Mouse (Mus musculus) neural tube, embryonic 13.5 days (tissue): ENCODE measurements around the gene Gm10563. TPM values are rescaled to one million over a fixed set of nuclear protein-coding genes. Genes with fewer than 3 reads are reported as not detected.

Source experiments
- ATAC-seq: fragments of 200-750 bp; cut with Nextera tagmentation; 2 replicates; pipeline ENCODE4 v1.8.0; 2017; ENCODE audit warnings: low read depth, mild to moderate bottlenecking, moderate TSS enrichment, moderate library complexity
- H3K27ac ChIP-seq: fragments of 300-500 bp; sonication (generic); replicated peaks from 2 replicates; pipeline ENCODE4 v1.5.1; 2015; ENCODE audit warnings: moderate library complexity, mild to moderate bottlenecking, inconsistent platforms
- H3K27me3 ChIP-seq: fragments of 300-500 bp; sonication (generic); 2 replicates; pipeline ENCODE4 v1.6.1; 2015; ENCODE audit warnings: mild to moderate bottlenecking, inconsistent platforms
- H3K36me3 ChIP-seq: fragments of 300-500 bp; sonication (generic); 2 replicates; pipeline ENCODE4 v1.6.1; 2015; ENCODE audit warnings: mild to moderate bottlenecking, inconsistent platforms
- H3K4me1 ChIP-seq: fragments of 300-500 bp; sonication (generic); replicated peaks from 2 replicates; pipeline ENCODE4 v1.6.1; 2015; ENCODE audit warnings: inconsistent platforms
- H3K4me2 ChIP-seq: fragments of 300-500 bp; sonication (generic); 2 replicates; pipeline ENCODE4 v1.6.1; 2015; ENCODE audit warnings: inconsistent platforms, mild to moderate bottlenecking, moderate library complexity
- H3K4me3 ChIP-seq: fragments of 300-500 bp; sonication (generic); 2 replicates; pipeline ENCODE4 v1.5.1; 2015; ENCODE audit warnings: mild to moderate bottlenecking, inconsistent platforms
- H3K9ac ChIP-seq: fragments of 300-500 bp; sonication (generic); 2 replicates; pipeline ENCODE4 v1.6.1; 2015; ENCODE audit warnings: moderate library complexity, mild to moderate bottlenecking, inconsistent platforms
- H3K9me3 ChIP-seq: fragments of 300-500 bp; sonication (generic); 2 replicates; pipeline ENCODE4 v1.6.1; 2016; ENCODE audit warnings: inconsistent platforms
- WGBS: fragments of 180-500 bp; shearing (Covaris S2); methylation state at CpG from one replicate; pipeline ENCODE4 v1.1.7; 2015; 5-methylcytosine and 5-hydroxymethylcytosine counted together
- polyA plus RNA-seq: library from polyadenylated mRNA; unstranded; fragments of >200 nt; fragmentation: Nextera tagmentation; extraction: Ambion mirVana; gene quantifications from 2 replicates; pipeline ENCODE4 v1.2.1, GENCODE M21; 2015

The Gm10563 gene
- polyA plus RNA-seq, 1 experiment from 2014 or later = not detected

GRCm38 (mm10) chr4:155668689-155669597 lies 23.7 kb upstream of the Gm10563 start, which contains the start of gene Mib2:
Gene Mib2 (minus strand): TSS chr4:155669198.
- H3K27me3 ChIP-seq = no peaks in the 10 kb centered on the region
- H3K4me3 ChIP-seq = peak within 1 kb of the TSS; percentile 88
- H3K9ac ChIP-seq = peak within 1 kb of the TSS; percentile 91
- peaks cover 12% of the 10 kb centered on the region for H3K4me1 ChIP-seq
- WGBS = under 1% methylated on average over 53 of the region's 73 CpGs
- H3K4me2 ChIP-seq = peak within 1 kb of the TSS; percentile 92
- peak; percentile 99 for ATAC-seq
- H3K9me3 ChIP-seq = no peaks in the 10 kb centered on the region
- H3K27ac ChIP-seq = peak within 1 kb of the TSS; percentile 86
- peaks cover 23% of the 10 kb centered on the region for H3K36me3 ChIP-seq

DNA sequence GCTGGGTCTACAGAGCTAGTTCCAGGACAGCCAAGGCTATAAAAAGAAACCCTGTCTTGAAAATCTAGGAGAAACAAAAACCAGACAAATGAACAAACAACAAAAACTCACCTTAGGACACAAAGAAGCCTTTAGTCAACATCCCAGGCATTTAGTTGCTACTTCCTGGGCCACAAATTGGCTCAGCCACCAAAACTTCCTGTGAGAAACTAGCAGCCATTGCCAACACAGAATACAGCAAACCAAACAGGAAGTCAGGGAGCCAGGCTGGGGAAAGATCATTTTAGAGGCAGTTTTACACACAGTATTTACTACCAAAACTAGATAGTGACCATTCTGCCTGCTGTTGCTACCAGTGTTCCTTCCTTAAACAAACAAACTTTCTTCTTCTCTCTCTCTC lies 21.7 kb upstream of the Gm10563 start:
- H3K9ac ChIP-seq = no peak overlapping the region
- H3K4me1 ChIP-seq = peaks cover 12% of the 10 kb centered on the region
- peaks cover 26% of the 10 kb centered on the region for H3K36me3 ChIP-seq
- H3K27ac ChIP-seq = no peak overlapping the region
- H3K4me2 ChIP-seq = no peak overlapping the region
- no peak overlapping the region for H3K4me3 ChIP-seq
- H3K27me3 ChIP-seq = no peaks in the 10 kb centered on the region
- ATAC-seq = no peak
- no peaks in the 10 kb centered on the region for H3K9me3 ChIP-seq

DNA sequence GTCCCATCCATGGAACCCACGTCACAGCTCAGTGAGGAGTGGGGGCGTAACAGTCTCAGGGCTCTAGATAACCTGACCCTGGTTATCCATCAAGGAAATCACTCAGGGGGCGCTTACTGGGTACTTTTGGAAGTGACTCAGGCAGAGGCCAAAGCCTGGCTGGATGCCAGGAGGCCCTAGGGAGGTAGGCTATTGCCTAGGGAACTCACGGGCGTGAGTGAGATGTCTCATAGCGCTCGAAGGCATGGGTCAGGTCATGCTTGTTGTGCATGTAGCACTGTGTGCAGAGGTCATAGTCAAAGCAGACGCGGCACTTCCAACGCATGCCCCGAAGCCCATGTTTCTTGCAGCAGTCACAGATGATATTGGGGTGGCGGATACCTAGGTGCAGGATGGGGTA lies 15.4 kb upstream of the Gm10563 start:
- Histone ChIP-seq H3K27ac (no peak overlapping the region), H3K4me1 (no peaks in the 10 kb centered on the region), H3K27me3 (peaks cover 16% of the 10 kb centered on the region), H3K4me2 (no peak overlapping the region), H3K9me3 (no peaks in the 10 kb centered on the region), H3K9ac (no peak overlapping the region), H3K36me3 (peaks cover 61% of the 10 kb centered on the region), H3K4me3 (no peak overlapping the region)
- 79% methylated on average over 12 of the region's 12 CpGs for WGBS
- ATAC-seq = no peak

DNA sequence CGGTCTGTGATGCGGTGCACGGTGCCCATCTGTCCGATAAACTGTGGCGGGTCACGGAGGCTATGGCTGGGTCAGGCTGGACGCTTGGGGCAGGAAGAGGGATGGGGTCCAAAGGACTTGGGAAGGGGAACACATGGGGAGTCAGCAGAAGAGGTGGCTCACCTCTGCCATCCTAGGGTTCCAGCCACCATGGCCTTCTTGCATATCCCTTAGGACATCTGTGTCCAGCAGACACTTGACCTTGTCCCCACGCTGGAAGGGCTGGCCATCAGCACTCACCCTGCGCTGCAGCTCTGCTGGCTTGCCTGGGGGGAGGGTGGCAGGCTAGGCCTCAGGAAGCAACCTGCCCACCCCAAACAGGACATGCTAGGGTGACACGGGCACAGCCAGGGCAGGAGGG lies 13.8 kb upstream of the Gm10563 start:
- Histone ChIP-seq H3K27ac (no peak overlapping the region), H3K4me3 (no peak overlapping the region), H3K36me3 (peaks cover 46% of the 10 kb centered on the region), H3K27me3 (peaks cover 33% of the 10 kb centered on the region), H3K9ac (no peak overlapping the region), H3K4me1 (peaks cover 14% of the 10 kb centered on the region), H3K9me3 (no peaks in the 10 kb centered on the region), H3K4me2 (no peak overlapping the region)
- 93% methylated on average over 10 of the region's 10 CpGs for WGBS
- ATAC-seq = no peak

DNA sequence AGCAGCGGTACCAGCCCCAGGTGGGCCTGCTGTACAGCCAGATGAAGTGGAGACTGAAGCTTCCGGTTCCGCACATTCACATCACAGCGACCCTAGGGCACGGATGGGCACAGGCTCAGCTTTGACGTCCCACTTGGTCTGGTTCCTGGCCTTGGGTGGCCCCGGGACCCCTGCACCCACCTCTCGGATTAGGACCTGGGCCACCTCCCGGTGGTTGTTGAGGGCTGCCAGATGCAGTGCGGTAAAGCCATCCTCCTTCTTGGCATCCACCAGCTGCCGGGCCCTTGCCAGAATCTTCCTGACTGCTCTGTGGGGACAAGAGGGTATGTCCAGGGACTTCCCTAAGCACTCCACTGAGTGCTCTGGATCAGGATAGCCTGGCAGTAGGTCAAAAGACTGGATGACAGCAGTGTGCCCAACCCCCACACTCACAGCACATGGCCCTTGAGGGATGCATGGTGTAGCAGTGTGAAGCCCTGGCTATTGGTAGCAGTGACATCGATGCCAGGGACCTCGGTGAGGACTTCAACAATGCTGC lies 11.1 kb upstream of the Gm10563 start:
- peaks cover 60% of the 10 kb centered on the region for H3K27me3 ChIP-seq
- H3K36me3 ChIP-seq = peaks cover 51% of the 10 kb centered on the region
- no peak overlapping the region for H3K4me3 ChIP-seq
- ATAC-seq = no peak
- H3K4me1 ChIP-seq = peaks cover 34% of the 10 kb centered on the region
- H3K27ac ChIP-seq = no peak overlapping the region
- no peak overlapping the region for H3K4me2 ChIP-seq
- H3K9me3 ChIP-seq = no peaks in the 10 kb centered on the region
- 87% methylated on average over 13 of the region's 13 CpGs for WGBS
- H3K9ac ChIP-seq = no peak overlapping the region

DNA sequence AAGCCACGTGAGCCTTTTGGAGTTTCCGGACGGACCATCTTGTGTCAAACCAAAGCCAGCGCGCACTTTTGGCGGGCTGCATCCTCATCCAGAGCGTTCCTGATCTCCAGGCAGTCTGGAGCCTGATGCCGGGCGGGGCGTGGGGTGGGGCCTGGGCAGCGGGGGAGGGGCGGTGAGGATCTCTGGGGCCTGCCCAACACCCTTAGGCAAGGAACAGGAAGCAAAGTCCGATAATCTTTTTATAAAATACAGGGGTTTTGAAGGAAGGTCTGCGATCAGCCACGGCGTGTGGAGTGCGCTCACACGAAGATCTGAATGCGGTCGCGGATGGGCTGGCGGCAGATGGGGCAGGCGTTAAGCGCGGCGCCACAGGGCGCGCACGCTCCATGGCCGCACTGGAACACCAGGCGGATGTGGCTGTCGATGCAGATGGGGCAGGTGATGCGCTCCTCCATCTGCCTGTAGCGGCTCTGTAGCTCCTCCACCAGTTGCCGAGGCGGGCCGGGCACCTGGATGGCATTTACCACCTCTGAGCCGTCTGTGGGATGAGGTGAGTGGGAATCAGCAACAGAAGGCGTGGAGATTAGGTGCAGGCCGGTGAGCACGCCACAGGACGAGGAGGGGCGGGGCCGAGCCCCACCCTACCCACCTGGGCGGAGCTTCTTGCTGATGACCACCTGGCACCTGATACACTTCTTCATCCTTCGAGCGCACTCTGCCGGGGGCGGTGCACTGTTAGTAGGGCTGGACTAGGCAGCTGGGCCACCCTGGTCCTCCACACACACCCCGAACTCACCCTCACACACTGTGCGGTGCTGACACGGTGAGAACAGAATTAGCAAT lies 9.5 kb upstream of the Gm10563 start:
- H3K4me1 ChIP-seq = peaks cover 34% of the 10 kb centered on the region
- H3K4me3 ChIP-seq = peak overlapping the region; percentile 39
- H3K36me3 ChIP-seq = peaks cover 62% of the 10 kb centered on the region
- peak; percentile 44 for ATAC-seq
- H3K9me3 ChIP-seq = no peaks in the 10 kb centered on the region
- H3K4me2 ChIP-seq = peak overlapping the region; percentile 66
- H3K27me3 ChIP-seq = peaks cover 74% of the 10 kb centered on the region
- 2% methylated on average over 52 of the region's 52 CpGs for WGBS
- H3K27ac ChIP-seq = no peak overlapping the region
- peak overlapping the region; percentile 56 for H3K9ac ChIP-seq

DNA sequence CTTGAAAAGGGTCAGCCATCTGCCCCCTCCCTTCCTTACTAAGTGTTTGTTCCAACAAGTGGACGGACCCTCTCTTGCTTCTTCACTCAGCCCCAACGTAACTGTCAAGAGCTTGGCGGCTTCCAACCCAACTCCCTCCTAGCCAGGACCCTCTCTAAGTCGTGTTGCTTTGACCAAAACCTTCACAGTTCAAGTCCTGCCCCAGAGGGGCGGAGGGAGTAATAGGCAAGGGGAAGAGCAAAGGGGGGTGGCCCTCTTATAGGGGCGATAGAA lies 8.9 kb upstream of the Gm10563 start:
- Histone ChIP-seq H3K9me3 (no peaks in the 10 kb centered on the region), H3K4me1 (peaks cover 34% of the 10 kb centered on the region), H3K27me3 (peaks cover 74% of the 10 kb centered on the region), H3K4me2 (peak overlapping the region; percentile 66), H3K36me3 (peaks cover 62% of the 10 kb centered on the region), H3K9ac (peak overlapping the region; percentile 56; the same call in 1 of the 2 replicates), H3K27ac (no peak overlapping the region), H3K4me3 (peak overlapping the region; percentile 39)
- WGBS = 4% methylated on average over 6 of the region's 6 CpGs
- ATAC-seq = no peak

GRCm38 (mm10) chr4:155653451-155654182 lies 8.4 kb upstream of the Gm10563 start:
- Histone ChIP-seq H3K4me3 (peak overlapping the region; percentile 39), H3K36me3 (peaks cover 63% of the 10 kb centered on the region), H3K9me3 (no peaks in the 10 kb centered on the region), H3K27ac (no peak overlapping the region), H3K4me1 (peaks cover 34% of the 10 kb centered on the region), H3K27me3 (peaks cover 74% of the 10 kb centered on the region), H3K9ac (peak overlapping the region; percentile 67), H3K4me2 (peak overlapping the region; percentile 66)
- WGBS = 2% methylated on average over 31 of the region's 31 CpGs
- ATAC-seq = no peak

- Histone ChIP-seq H3K36me3 (peaks cover 63% of the 10 kb centered on the region), H3K4me1 (peaks cover 34% of the 10 kb centered on the region), H3K9me3 (no peaks in the 10 kb centered on the region), H3K4me2 (peak within 1 kb of the TSS; percentile 66), H3K27ac (no peak within 1 kb of the TSS), H3K27me3 (peaks cover 74% of the 10 kb centered on the region), H3K4me3 (peak within 1 kb of the TSS; percentile 39), H3K9ac (peak within 1 kb of the TSS; percentile 67)
- no peak for ATAC-seq
- WGBS = 1% methylated on average over 33 of the region's 33 CpGs
These were observed 7.9 kb upstream of the Gm10563 start, which contains the start of gene Mmp23 for GRCm38 (mm10) chr4:155653086-155653450. Gene Mmp23 (minus strand): TSS chr4:155653384.

GRCm38 (mm10) chr4:155652283-155653085 lies 7.3 kb upstream of the Gm10563 start:
- peaks cover 63% of the 10 kb centered on the region for H3K36me3 ChIP-seq
- H3K4me2 ChIP-seq = peak overlapping the region; percentile 66
- H3K9ac ChIP-seq = peak overlapping the region; percentile 67
- ATAC-seq = no peak
- peaks cover 74% of the 10 kb centered on the region for H3K27me3 ChIP-seq
- no peak overlapping the region for H3K27ac ChIP-seq
- WGBS = 19% methylated on average over 36 of the region's 36 CpGs
- no peaks in the 10 kb centered on the region for H3K9me3 ChIP-seq
- peak overlapping the region; percentile 39 for H3K4me3 ChIP-seq
- peaks cover 34% of the 10 kb centered on the region for H3K4me1 ChIP-seq
